Mouse (Mus musculus): ENCODE data around the gene Tln1.

- no peak for TF ChIP-seq POLR2A (IDR thresholded peaks at IDR 0.05; ENCODE audit: borderline replicate concordance, extremely low read depth, low read depth, low read length)
- TF ChIP-seq CTCF (IDR thresholded peaks at IDR 0.05; ENCODE audit: insufficient read depth, low read length): no peak
Observed at GRCm38 (mm10) chr4:43519956-43520355, 42.5 kb downstream of the Tln1 start.
